In the genomic region with DNA sequence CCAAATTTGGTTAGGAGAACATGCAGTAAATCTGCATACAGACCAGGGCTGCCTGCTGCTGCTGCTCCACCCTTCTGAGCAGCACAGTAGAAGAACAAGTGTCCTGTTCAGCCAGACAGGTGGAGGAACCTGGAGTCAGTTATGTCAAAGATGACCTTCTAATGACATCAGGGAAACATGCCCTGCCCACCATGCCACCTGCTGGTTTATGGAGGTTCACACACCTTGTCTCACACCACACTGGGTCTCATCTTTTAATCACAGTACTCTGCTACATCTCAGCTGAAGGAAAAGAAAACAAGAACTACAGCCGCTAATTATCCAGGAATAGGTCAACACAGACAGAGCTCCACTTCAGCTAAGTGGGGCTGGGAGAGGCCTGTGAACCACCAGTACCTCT, we compare ENCODE assay signal across 17 mouse cellular contexts.
DNase-seq lines count a peak whose midpoint lies in the region; ATAC-seq and TF ChIP-seq lines count a peak whose summit lies in the region.
"Had no signal": no experiment of that assay in that cellular context is flagged by ENCODE, and none has a peak within 500 bp of the region (broad histone marks: within the 10 kb centered on the region; RNA-seq: fewer than 3 reads in every experiment).

No protein-coding gene starts in this region.

- no peak overlapping the region for H3K4me2 ChIP-seq in intestine, embryonic 15.5 days (replicated peaks)
- H3K4me2 ChIP-seq in intestine, embryonic 16.5 days (ENCODE audit: low read depth, low read length), result no peak overlapping the region
- no peak overlapping the region for H3K4me2 ChIP-seq in liver, postnatal 0 days (ENCODE audit: low read depth, low read length)
- H3K4me2 ChIP-seq in liver, embryonic 11.5 days, result no peak overlapping the region
- H3K4me2 ChIP-seq in limb, embryonic 15.5 days, result no peak overlapping the region
- H3K4me2 ChIP-seq: forebrain, embryonic 13.5 days; liver, embryonic 15.5 days; midbrain, embryonic 15.5 days had no signal

- H3K4me3 ChIP-seq in intestine, embryonic 15.5 days (replicated peaks), result no peak overlapping the region
- H3K4me3 ChIP-seq in intestine, embryonic 16.5 days (ENCODE audit: low read length), result no peak overlapping the region
- no peak overlapping the region for H3K4me3 ChIP-seq in liver, postnatal 0 days (ENCODE audit: low read depth, low read length)
- no peak overlapping the region for H3K4me3 ChIP-seq in liver, embryonic 11.5 days (ENCODE audit: low read depth, low read length)
- no peak overlapping the region for H3K4me3 ChIP-seq in embryonic facial prominence, embryonic 10.5 days
- no peak overlapping the region for H3K4me3 ChIP-seq in limb, embryonic 15.5 days
- H3K4me3 ChIP-seq: forebrain, embryonic 13.5 days; liver, embryonic 15.5 days; midbrain, embryonic 15.5 days had no signal

- WGBS in intestine, embryonic 15.5 days, result 36% methylated on average over 1 of the region's 1 CpGs
- 40% methylated on average over 1 of the region's 1 CpGs for WGBS in intestine, embryonic 16.5 days
- 48% methylated on average over 1 of the region's 1 CpGs for WGBS in liver, postnatal 0 days (ENCODE audit: insufficient replicate concordance)
- 56% methylated on average over 1 of the region's 1 CpGs for WGBS in liver, embryonic 11.5 days
- 49% methylated on average over 1 of the region's 1 CpGs for WGBS in embryonic facial prominence, embryonic 10.5 days
- WGBS in limb, embryonic 15.5 days, result 45% methylated on average over 1 of the region's 1 CpGs

- H3K27ac ChIP-seq in intestine, embryonic 15.5 days, result no peak overlapping the region
- no peak overlapping the region for H3K27ac ChIP-seq in intestine, embryonic 16.5 days (ENCODE audit: low read length)
- no peak overlapping the region for H3K27ac ChIP-seq in liver, postnatal 0 days (ENCODE audit: low read depth)
- no peak overlapping the region for H3K27ac ChIP-seq in liver, embryonic 11.5 days (ENCODE audit: low read depth, low read length)
- 0 out of 2 replicates have a peak overlapping the region, but pooled peaks have one; percentile 48 for H3K27ac ChIP-seq in embryonic facial prominence, embryonic 10.5 days (replicated peaks)
- H3K27ac ChIP-seq in limb, embryonic 15.5 days, result peak overlapping the region; percentile 83
- H3K27ac ChIP-seq: forebrain, embryonic 13.5 days; liver, embryonic 15.5 days; macrophage; midbrain, embryonic 15.5 days had no signal

- no peak for DNase-seq in liver, postnatal 0 days
- DNase-seq in liver, embryonic 11.5 days (ENCODE audit: low spot score), result no peak
- DNase-seq in embryonic facial prominence, embryonic 10.5 days (ENCODE audit: low spot score), result no peak
- DNase-seq in left cerebral cortex, postnatal 36 days (ENCODE audit: low spot score in 2 of 2), result no peak
- DNase-seq: cerebellum, adult 9-11 months; heart, adult 18-20 months; heart, postnatal 10 days; layer of hippocampus, adult 9-11 months had no signal

- H3K9me3 ChIP-seq in intestine, embryonic 15.5 days, result no peaks in the 10 kb centered on the region
- H3K9me3 ChIP-seq in intestine, embryonic 16.5 days (ENCODE audit: control insufficient read depth, low read length), result no peaks in the 10 kb centered on the region
- H3K9me3 ChIP-seq in liver, postnatal 0 days (ENCODE audit: low read length), result no peaks in the 10 kb centered on the region
- no peaks in the 10 kb centered on the region for H3K9me3 ChIP-seq in liver, embryonic 11.5 days (ENCODE audit: control insufficient read depth, low read length)
- peaks cover 4% of the 10 kb centered on the region; the same call in 1 of the 2 replicates for H3K9me3 ChIP-seq in embryonic facial prominence, embryonic 10.5 days
- no peaks in the 10 kb centered on the region for H3K9me3 ChIP-seq in limb, embryonic 15.5 days
- H3K9me3 ChIP-seq: forebrain, embryonic 13.5 days; liver, embryonic 15.5 days; midbrain, embryonic 15.5 days had no signal

- H3K4me1 ChIP-seq in intestine, embryonic 15.5 days (replicated peaks), result 0 out of 2 replicates have a peak, but pooled peaks cover 4% of the 10 kb centered on the region
- no peaks in the 10 kb centered on the region for H3K4me1 ChIP-seq in intestine, embryonic 16.5 days (ENCODE audit: control insufficient read depth, insufficient read depth, low read length)
- H3K4me1 ChIP-seq in liver, postnatal 0 days (ENCODE audit: insufficient read depth), result no peaks in the 10 kb centered on the region
- no peaks in the 10 kb centered on the region for H3K4me1 ChIP-seq in liver, embryonic 11.5 days (replicated peaks; ENCODE audit: control insufficient read depth, insufficient read depth, low read length)
- H3K4me1 ChIP-seq in embryonic facial prominence, embryonic 10.5 days, result peaks cover 18% of the 10 kb centered on the region
- peaks cover 33% of the 10 kb centered on the region for H3K4me1 ChIP-seq in limb, embryonic 15.5 days
- H3K4me1 ChIP-seq: forebrain, embryonic 13.5 days; liver, embryonic 15.5 days; midbrain, embryonic 15.5 days had no signal

- no peak for TF ChIP-seq EP300 in liver, postnatal 0 days (IDR thresholded peaks at IDR 0.05; ENCODE audit: low read depth)

- no peaks in the 10 kb centered on the region for H3K27me3 ChIP-seq in intestine, embryonic 15.5 days (replicated peaks)
- H3K27me3 ChIP-seq in intestine, embryonic 16.5 days (replicated peaks; ENCODE audit: control insufficient read depth, insufficient read depth, low read length), result no peaks in the 10 kb centered on the region
- H3K27me3 ChIP-seq in liver, postnatal 0 days (ENCODE audit: insufficient read depth, low read length), result no peaks in the 10 kb centered on the region
- H3K27me3 ChIP-seq in liver, embryonic 11.5 days (replicated peaks; ENCODE audit: control insufficient read depth, insufficient read depth, low read length), result no peaks in the 10 kb centered on the region
- H3K27me3 ChIP-seq in embryonic facial prominence, embryonic 10.5 days (replicated peaks; ENCODE audit: low read depth, poor library complexity, severe bottlenecking), result no peaks in the 10 kb centered on the region
- H3K27me3 ChIP-seq in limb, embryonic 15.5 days, result no peaks in the 10 kb centered on the region
- H3K27me3 ChIP-seq: forebrain, embryonic 13.5 days; liver, embryonic 15.5 days; midbrain, embryonic 15.5 days had no signal

- intact Hi-C loops in left cerebral cortex, postnatal 36 days (cut with DNase I), result no loop called here

- peak; percentile 45; the same call in 1 of the 2 replicates for ATAC-seq in intestine, embryonic 15.5 days
- ATAC-seq in intestine, embryonic 16.5 days, result no peak
- ATAC-seq in liver, postnatal 0 days, result no peak
- ATAC-seq in liver, embryonic 11.5 days (replicated peaks; ENCODE audit: low FRiP score), result no peak
- no peak for ATAC-seq in limb, embryonic 15.5 days (ENCODE audit: insufficient number of reproducible peaks, low FRiP score, low TSS enrichment, low read depth)
- ATAC-seq: activated CD4-positive, CD25-positive, alpha-beta regulatory T cell, adult 4 months; forebrain, embryonic 13.5 days; inflammation-experienced regulatory T-cells, adult 6 months; midbrain, embryonic 15.5 days had no signal

- H3K36me3 ChIP-seq in intestine, embryonic 15.5 days, result no peaks in the 10 kb centered on the region
- H3K36me3 ChIP-seq in intestine, embryonic 16.5 days (ENCODE audit: control insufficient read depth, insufficient read depth, low read length), result no peaks in the 10 kb centered on the region
- no peaks in the 10 kb centered on the region for H3K36me3 ChIP-seq in liver, postnatal 0 days (replicated peaks; ENCODE audit: insufficient read depth, low read length)
- no peaks in the 10 kb centered on the region for H3K36me3 ChIP-seq in liver, embryonic 11.5 days (ENCODE audit: control insufficient read depth, insufficient read depth, low read length)
- no peaks in the 10 kb centered on the region for H3K36me3 ChIP-seq in embryonic facial prominence, embryonic 10.5 days (replicated peaks)
- H3K36me3 ChIP-seq in limb, embryonic 15.5 days, result no peaks in the 10 kb centered on the region
- H3K36me3 ChIP-seq: liver, embryonic 15.5 days; midbrain, embryonic 15.5 days had no signal

- no peak overlapping the region for H3K9ac ChIP-seq in intestine, embryonic 15.5 days
- H3K9ac ChIP-seq in intestine, embryonic 16.5 days (ENCODE audit: low read depth, low read length), result no peak overlapping the region
- no peak overlapping the region for H3K9ac ChIP-seq in liver, postnatal 0 days (replicated peaks)
- no peak overlapping the region for H3K9ac ChIP-seq in liver, embryonic 11.5 days (ENCODE audit: low read depth, low read length)
- H3K9ac ChIP-seq in limb, embryonic 15.5 days, result no peak overlapping the region
- H3K9ac ChIP-seq: forebrain, embryonic 13.5 days; liver, embryonic 15.5 days; midbrain, embryonic 15.5 days had no signal

- TF ChIP-seq CTCF in liver, postnatal 0 days (IDR thresholded peaks at IDR 0.05; ENCODE audit: low read depth), result peak; percentile 31

Comparison
In these comparisons a context has a peak if more than half of its experiments do, and no peak if none do; other contexts are left out.
1. H3K27ac ChIP-seq: peak in embryonic facial prominence, embryonic 10.5 days (single experiment) and limb, embryonic 15.5 days (single experiment); none in intestine, embryonic 15.5 days (single experiment), intestine, embryonic 16.5 days (single experiment), liver, postnatal 0 days (single experiment) and liver, embryonic 11.5 days (single experiment).